Mouse (Mus musculus) myocyte (in vitro differentiated cells): ENCODE measurements around the gene Scn4b. TPM values are rescaled to one million over a fixed set of nuclear protein-coding genes. Genes with fewer than 3 reads are reported as not detected.

Source experiments
- H3K27me3 ChIP-seq: one replicate; pipeline ENCODE4 v1.6.1; 2011; ENCODE audit not compliant: control insufficient read depth, insufficient read depth, insufficient read length
- H3K36me3 ChIP-seq: one replicate; pipeline ENCODE4 v1.6.1; 2011; ENCODE audit not compliant: control insufficient read depth, insufficient read depth
- H3K4me2 ChIP-seq: one replicate; pipeline ENCODE4 v1.6.1; 2011; ENCODE audit warnings: low read depth, control low read depth
- H3K4me3 ChIP-seq: one replicate; pipeline ENCODE4 v1.5.1; 2011; ENCODE audit warnings: mild to moderate bottlenecking, control low read depth, moderate library complexity
- H3K79me2 ChIP-seq: one replicate; pipeline ENCODE4 v1.6.1; 2011; ENCODE audit not compliant: control insufficient read depth, insufficient read depth
- H3ac ChIP-seq: one replicate; pipeline ENCODE4 v1.6.1; 2011; ENCODE audit not compliant: control insufficient read depth, insufficient read length
- CEBPB ChIP-seq: IDR thresholded peaks from 2 replicates; pipeline ENCODE4 v1.6.1; 2011; ENCODE audit warnings: mild to moderate bottlenecking, moderate library complexity; ENCODE audit not compliant: poor library complexity, insufficient read depth, severe bottlenecking
- E2F4 ChIP-seq: IDR thresholded peaks from one replicate; pipeline ENCODE4 v1.6.1; 2011; ENCODE audit warnings: mild to moderate bottlenecking, control low read depth, moderate library complexity; ENCODE audit not compliant: insufficient read depth
- MAX ChIP-seq: IDR thresholded peaks from one replicate; pipeline ENCODE4 v1.6.1; 2011; ENCODE audit warnings: low read depth, mild to moderate bottlenecking, control low read depth
- MYOD1 ChIP-seq, 3 experiments: IDR thresholded peaks; one replicate each; pipeline ENCODE4 v1.6.1; 2011; ENCODE audit warnings: control low read depth in 2 of 3, low read depth in 2 of 3, mild to moderate bottlenecking in 2 of 3, moderate library complexity in 1 of 3; ENCODE audit not compliant: insufficient read length in 2 of 3, control insufficient read depth in 1 of 3
- MYOG ChIP-seq, 3 experiments: IDR thresholded peaks; one replicate each; pipeline ENCODE4 v1.6.1; 2011; ENCODE audit warnings: control low read depth in 2 of 3, low read depth in 2 of 3, mild to moderate bottlenecking in 2 of 3; ENCODE audit not compliant: insufficient read length in 2 of 3, control insufficient read depth in 1 of 3, insufficient read depth in 1 of 3
- POLR2A ChIP-seq: IDR thresholded peaks from one replicate; pipeline ENCODE4 v1.6.1; 2011; ENCODE audit warnings: low read depth, mild to moderate bottlenecking, control low read depth, moderate library complexity; ENCODE audit not compliant: insufficient read length
- POLR2AphosphoS2 ChIP-seq: IDR thresholded peaks from one replicate; pipeline ENCODE4 v1.6.1; 2011; ENCODE audit warnings: low read depth, control low read depth; ENCODE audit not compliant: insufficient read length
- REST ChIP-seq: IDR thresholded peaks from one replicate; pipeline ENCODE4 v1.6.1; 2011; ENCODE audit warnings: mild to moderate bottlenecking, control low read depth, moderate library complexity; ENCODE audit not compliant: insufficient read depth, insufficient read length
- SRF ChIP-seq: IDR thresholded peaks from one replicate; pipeline ENCODE4 v1.6.1; 2011; ENCODE audit warnings: low read depth; ENCODE audit not compliant: control insufficient read depth, insufficient read length
- TCF12 ChIP-seq: IDR thresholded peaks from one replicate; pipeline ENCODE4 v1.6.1; 2011; ENCODE audit warnings: mild to moderate bottlenecking, control low read depth; ENCODE audit not compliant: poor library complexity, insufficient read depth, severe bottlenecking
- TCF3 ChIP-seq: IDR thresholded peaks from one replicate; pipeline ENCODE4 v1.6.1; 2011; ENCODE audit warnings: low read depth, control low read depth; ENCODE audit not compliant: insufficient read length
- USF1 ChIP-seq: IDR thresholded peaks from one replicate; pipeline ENCODE4 v1.6.1; 2011; ENCODE audit warnings: low read depth, mild to moderate bottlenecking, control low read depth, moderate library complexity
- polyA plus RNA-seq: library from polyadenylated mRNA; unstranded; fragments of >200 nt; fragmentation: generic; extraction: Trizol; gene quantifications from one replicate; pipeline ENCODE4 v1.2.1, GENCODE M21; 2012; ENCODE audit warnings: missing spikeins

The Scn4b gene
- polyA plus RNA-seq, 1 experiment, result not detected

DNA sequence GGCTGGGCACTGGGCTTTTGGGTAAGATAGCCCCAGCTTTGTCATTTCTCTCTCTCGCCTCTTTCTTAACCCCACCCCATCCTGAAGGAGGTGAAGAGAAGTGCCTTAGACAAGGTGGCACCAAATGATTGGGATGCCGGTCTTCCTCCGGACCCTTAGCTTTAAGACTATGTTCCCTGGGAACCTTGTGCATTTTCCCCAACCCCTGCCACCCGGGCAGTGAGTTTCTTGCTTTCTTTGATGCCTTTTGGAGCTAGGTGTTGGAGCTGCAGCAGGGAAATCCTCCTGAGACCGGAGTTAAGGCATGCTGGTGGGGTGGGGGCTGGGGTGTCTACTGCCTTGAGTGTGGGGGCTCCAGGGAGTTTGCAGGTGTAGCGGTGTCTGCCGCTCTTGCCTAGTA is 887 bp downstream of the Scn4b start:
- Histone ChIP-seq H3K27me3 (peaks cover 95% of the 10 kb centered on the region), H3K79me2 (no peaks in the 10 kb centered on the region), H3K4me2 (no peak overlapping the region), H3K36me3 (no peaks in the 10 kb centered on the region), H3K4me3 (no peak overlapping the region), H3ac (no peak overlapping the region)
- TF ChIP-seq E2F4 (no peak), CEBPB (no peak), TCF12 (no peak), TCF3 (no peak), REST (no peak), USF1 (no peak), MYOG (IDR thresholded peaks at IDR 0.05; ENCODE audit: control insufficient read depth in 1 of 3, insufficient read depth in 1 of 3, insufficient read length in 2 of 3, low read depth in 2 of 3) (no peak), POLR2A (no peak), MYOD1 (IDR thresholded peaks at IDR 0.05; ENCODE audit: control insufficient read depth in 1 of 3, insufficient read length in 2 of 3, low read depth in 2 of 3) (no peak), POLR2AphosphoS2 (no peak), SRF (no peak)

DNA sequence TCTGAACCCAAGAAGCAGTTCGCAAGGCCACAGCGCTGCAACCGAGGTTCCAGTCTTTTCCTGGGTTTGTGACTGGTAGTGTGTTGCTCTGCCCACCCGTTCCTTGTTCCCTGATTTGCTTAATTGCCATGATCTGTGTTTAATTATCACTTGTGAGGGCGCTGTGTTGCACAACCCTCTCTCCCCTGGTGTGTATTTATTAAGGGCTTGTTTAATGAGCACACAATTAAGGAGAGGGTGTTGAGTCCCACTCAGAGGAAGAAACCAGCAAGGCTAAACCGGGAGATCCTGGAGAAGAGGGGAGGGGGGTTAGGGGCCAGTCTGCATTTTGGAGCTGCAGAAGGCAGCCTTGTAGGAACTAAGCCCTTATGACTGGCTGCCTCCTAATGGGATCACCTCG is 2.8 kb downstream of the Scn4b start:
- no peak overlapping the region for H3ac ChIP-seq
- no peaks in the 10 kb centered on the region for H3K36me3 ChIP-seq
- H3K4me3 ChIP-seq, result no peak overlapping the region
- no peak for TF ChIP-seq POLR2AphosphoS2
- TF ChIP-seq MYOG (IDR thresholded peaks at IDR 0.05; ENCODE audit: control insufficient read depth in 1 of 3, insufficient read depth in 1 of 3, insufficient read length in 2 of 3, low read depth in 2 of 3), result no peak
- TF ChIP-seq MYOD1 (IDR thresholded peaks at IDR 0.05; ENCODE audit: control insufficient read depth in 1 of 3, insufficient read length in 2 of 3, low read depth in 2 of 3), result no peak
- no peak for TF ChIP-seq POLR2A
- no peak for TF ChIP-seq SRF
- peaks cover 92% of the 10 kb centered on the region for H3K27me3 ChIP-seq
- H3K79me2 ChIP-seq, result no peaks in the 10 kb centered on the region
- no peak overlapping the region for H3K4me2 ChIP-seq

DNA sequence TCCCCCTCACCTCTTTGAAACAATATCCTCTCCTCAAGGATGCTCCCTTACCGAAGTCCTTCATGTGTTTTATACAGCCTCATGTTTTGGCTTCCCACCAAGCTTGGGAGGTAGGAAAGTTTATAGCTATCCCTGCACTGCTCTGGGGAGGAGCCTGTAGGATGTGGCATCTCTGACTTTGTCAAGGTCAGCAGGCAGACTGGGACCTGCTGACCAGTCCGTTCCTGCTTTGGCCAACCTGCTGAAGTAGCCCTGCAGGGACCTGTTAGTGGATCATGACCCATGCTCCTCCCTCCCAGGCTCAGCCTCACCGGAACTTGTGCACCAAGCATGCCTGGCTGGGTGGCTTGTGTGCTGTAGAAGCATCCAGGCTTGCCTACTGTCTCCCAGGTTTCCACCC is 4.5 kb downstream of the Scn4b start:
- H3K27me3 ChIP-seq, result peaks cover 80% of the 10 kb centered on the region
- H3K4me3 ChIP-seq, result no peak overlapping the region
- no peaks in the 10 kb centered on the region for H3K36me3 ChIP-seq
- no peaks in the 10 kb centered on the region for H3K79me2 ChIP-seq
- no peak for TF ChIP-seq MYOG (IDR thresholded peaks at IDR 0.05; ENCODE audit: control insufficient read depth in 1 of 3, insufficient read depth in 1 of 3, insufficient read length in 2 of 3, low read depth in 2 of 3)
- TF ChIP-seq MAX, result no peak
- TF ChIP-seq POLR2A, result no peak
- no peak for TF ChIP-seq CEBPB
- no peak for TF ChIP-seq TCF3
- TF ChIP-seq USF1, result no peak
- H3ac ChIP-seq, result no peak overlapping the region
- no peak overlapping the region for H3K4me2 ChIP-seq

DNA sequence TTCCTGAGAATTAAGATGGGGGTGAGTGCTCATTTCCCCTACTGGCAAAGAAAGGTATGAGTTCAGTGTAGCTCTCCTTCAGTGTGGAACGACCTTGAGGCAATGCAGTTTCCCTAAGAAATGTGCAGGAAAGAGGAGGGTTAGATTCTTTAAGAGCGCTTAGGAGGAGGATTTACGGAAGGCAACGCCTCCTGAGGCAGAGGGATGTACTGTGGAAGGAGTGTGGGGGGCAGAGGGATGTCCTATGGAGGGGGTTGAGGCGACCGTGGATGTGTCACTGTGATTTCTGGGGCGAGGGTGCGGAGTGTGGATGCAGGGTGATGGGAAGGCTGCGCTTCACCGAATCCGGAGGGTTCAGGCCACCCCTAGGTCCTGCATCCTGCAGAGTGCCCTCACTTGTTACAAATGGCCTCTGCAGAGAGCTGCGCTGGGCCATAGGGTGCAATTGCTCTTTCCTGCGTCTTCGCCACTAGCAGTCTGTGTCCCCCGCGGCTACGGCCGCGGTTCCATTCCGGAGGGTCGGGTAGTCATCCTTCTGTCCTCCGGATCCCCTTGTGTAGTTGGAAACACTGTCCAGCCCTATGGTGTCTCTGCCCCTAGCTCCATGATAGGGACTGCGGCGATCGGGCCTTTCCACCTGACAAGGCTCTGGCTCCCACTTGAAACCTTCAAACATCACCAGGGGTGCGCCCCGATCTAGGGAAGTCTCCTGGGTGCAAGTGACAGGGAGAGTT is 7.5 kb downstream of the Scn4b start:
- Histone ChIP-seq H3K36me3 (no peaks in the 10 kb centered on the region), H3K79me2 (no peaks in the 10 kb centered on the region), H3K4me3 (no peak overlapping the region), H3K27me3 (peaks cover 79% of the 10 kb centered on the region), H3K4me2 (no peak overlapping the region), H3ac (no peak overlapping the region)
- no peak for TF ChIP-seq MAX
- no peak for TF ChIP-seq CEBPB
- no peak for TF ChIP-seq TCF3
- TF ChIP-seq E2F4, result no peak
- no peak for TF ChIP-seq POLR2A
- TF ChIP-seq REST, result no peak
- TF ChIP-seq MYOG (IDR thresholded peaks at IDR 0.05; ENCODE audit: control insufficient read depth in 1 of 3, insufficient read depth in 1 of 3, insufficient read length in 2 of 3, low read depth in 2 of 3), result no peak
- TF ChIP-seq POLR2AphosphoS2, result no peak
- TF ChIP-seq USF1, result no peak

DNA sequence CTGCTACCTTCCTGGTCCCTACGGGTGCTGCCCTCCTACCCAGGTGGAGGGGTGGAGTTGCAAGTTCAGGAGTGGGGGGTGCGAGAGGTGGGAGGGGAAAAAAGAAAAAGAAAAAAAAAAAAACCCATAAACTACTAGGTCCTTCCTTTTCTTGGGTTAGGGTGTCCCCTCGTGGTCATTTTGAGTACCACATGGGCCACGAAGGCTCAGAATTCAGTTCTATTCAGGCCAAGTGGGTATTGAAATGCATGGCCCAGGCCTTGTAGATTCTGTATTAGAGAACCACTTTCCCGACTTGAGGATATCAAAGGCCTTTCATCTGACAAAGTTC is 8.0 kb downstream of the Scn4b start:
- Histone ChIP-seq H3K79me2 (no peaks in the 10 kb centered on the region), H3K4me3 (no peak overlapping the region), H3K27me3 (peaks cover 79% of the 10 kb centered on the region), H3K4me2 (no peak overlapping the region), H3K36me3 (no peaks in the 10 kb centered on the region), H3ac (no peak overlapping the region)
- TF ChIP-seq POLR2AphosphoS2, result no peak
- TF ChIP-seq REST, result no peak
- TF ChIP-seq MYOD1 (IDR thresholded peaks at IDR 0.05; ENCODE audit: control insufficient read depth in 1 of 3, insufficient read length in 2 of 3, low read depth in 2 of 3), result no peak

DNA sequence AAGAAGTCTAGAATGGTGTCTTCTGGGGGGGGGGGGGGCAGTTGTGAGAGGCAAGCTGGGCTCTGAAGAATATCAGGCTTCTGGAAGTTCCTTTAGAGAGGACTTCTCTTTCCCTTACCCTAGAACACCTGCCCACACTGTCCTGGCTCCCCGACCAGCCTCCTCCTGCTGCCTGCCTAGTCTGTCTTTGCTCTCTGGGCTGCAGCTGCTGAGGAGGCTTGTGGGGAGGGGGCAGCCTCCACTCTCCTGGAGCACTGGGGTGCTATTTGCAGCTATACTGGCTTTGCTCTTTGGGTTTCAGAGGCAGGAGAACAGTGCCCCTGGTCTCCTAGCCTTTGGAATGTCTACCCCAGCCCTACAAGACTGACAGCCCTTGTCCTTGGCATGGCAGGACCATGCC is 12.7 kb downstream of the Scn4b start:
- no peaks in the 10 kb centered on the region for H3K79me2 ChIP-seq
- no peak overlapping the region for H3K4me2 ChIP-seq
- no peak overlapping the region for H3K4me3 ChIP-seq
- H3K36me3 ChIP-seq, result no peaks in the 10 kb centered on the region
- no peak overlapping the region for H3ac ChIP-seq
- peaks cover 54% of the 10 kb centered on the region for H3K27me3 ChIP-seq
- TF ChIP-seq MYOD1 (IDR thresholded peaks at IDR 0.05; ENCODE audit: control insufficient read depth in 1 of 3, insufficient read length in 2 of 3, low read depth in 2 of 3) (no peak), E2F4 (no peak), TCF12 (no peak), POLR2AphosphoS2 (no peak), MYOG (IDR thresholded peaks at IDR 0.05; ENCODE audit: control insufficient read depth in 1 of 3, insufficient read depth in 1 of 3, insufficient read length in 2 of 3, low read depth in 2 of 3) (no peak), MAX (no peak), POLR2A (no peak), USF1 (no peak), TCF3 (no peak), REST (no peak), SRF (no peak), CEBPB (no peak)
